Mouse (Mus musculus): ENCODE data around the gene Rnf166. TPM values are rescaled to one million over a fixed set of nuclear protein-coding genes. Genes with fewer than 3 reads are reported as not detected.

Rnf166 gene
- total RNA-seq (2023): 10 to 100 TPM; 40.6 to 41.7 TPM

GRCm38 (mm10) chr8:122475580-122476320 is at the start of gene Rnf166, which contains the start of gene Ctu2:
Rnf166 (minus strand) TSS chr8:122476064.
Ctu2 (plus strand) TSS chr8:122476143.

GRCm38 (mm10) chr8:122460524-122461472 is 15.1 kb downstream of the Rnf166 start, which contains the start of gene Snai3:
Snai3 (minus strand) TSS chr8:122460733.

GRCm38 (mm10) chr8:122443262-122444006 is 32.4 kb downstream of the Rnf166 start, which contains the start of gene Mvd:
Mvd (minus strand) TSS chr8:122443422.

DNA sequence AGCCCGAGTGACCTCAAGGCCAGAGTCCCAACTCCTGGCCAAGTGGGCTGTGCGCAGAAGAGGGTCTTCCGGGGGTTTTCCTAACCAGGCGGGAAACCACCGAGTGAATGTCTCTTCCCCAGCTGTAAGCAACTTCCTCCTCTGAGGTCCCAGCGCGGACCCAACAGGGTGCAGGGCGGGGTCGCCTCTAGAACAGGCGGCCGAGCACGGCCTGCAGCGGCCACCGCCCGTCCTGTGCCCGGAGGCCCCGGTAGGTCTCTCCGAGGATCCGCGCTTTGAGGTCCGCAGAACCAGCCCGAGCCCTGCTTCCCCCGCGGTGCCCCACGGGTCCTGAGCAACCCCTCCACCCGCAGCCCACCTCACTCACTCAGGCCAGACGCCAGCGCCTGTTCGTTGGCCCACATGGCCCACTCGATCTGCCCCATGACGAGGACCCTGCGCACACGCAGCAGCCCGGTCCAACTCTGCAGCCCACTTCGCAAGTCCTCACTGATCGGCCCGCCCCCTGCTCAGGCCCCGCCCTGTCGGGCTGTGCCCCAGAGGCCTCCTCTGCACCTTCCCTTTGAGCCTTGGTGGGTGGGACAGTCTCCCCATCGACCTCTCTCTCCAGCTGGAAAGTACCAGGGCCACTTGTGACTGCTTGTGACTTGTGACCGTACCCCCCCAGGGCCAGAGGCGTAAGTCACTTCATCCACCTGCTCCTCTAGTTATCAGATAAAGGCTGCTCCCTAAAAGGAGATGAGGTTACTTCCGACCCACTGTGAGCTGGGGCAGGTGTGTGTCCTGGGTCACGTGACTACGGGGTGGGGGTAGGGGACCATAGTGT is 43.2 kb downstream of the Rnf166 start, which contains the start of gene Cyba:
Gene Cyba (minus strand): TSS at position 488 of the 826 bp plus-strand sequence.

DNA sequence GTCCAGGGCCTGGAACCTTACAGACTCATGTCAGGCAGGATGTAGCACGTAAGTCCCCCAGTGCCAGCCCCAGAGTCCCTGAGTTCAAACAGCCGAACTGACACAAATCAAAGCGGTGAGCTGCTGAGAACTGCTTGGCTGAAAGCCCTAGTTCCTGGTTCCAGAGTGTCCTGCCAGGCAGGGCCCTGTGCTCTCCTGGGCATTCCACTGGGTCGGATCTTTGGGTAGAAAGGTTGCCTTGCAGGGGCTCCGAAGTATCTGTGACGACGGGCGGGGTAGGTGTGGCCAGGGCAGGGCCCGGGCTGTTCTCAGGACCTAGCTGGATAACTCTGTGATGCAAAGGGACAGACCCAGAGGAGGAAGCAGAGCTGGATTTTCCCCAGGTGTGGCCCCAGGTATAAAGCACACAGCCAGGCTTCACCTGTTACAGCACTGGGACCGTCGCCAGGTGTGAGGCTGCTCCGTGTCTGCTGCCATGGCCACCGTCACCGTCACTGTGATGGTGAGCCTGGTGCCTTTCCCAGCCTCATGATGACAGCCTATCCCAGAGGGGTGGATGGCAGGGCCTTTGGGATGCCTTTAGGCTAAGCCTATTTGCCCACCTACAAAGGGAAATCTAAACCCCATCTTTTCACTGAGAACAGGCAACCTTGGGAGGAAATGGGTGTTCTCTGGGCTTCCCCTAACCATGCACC is 54.3 kb downstream of the Rnf166 start, which contains the start of gene Il17c:
Gene Il17c (plus strand): TSS at position 645 of the 695 bp plus-strand sequence.

Other genes with a start within 250 kb of the Rnf166 start
- gene Zfpm1, start 193.9 kb downstream of the Rnf166 start, total RNA-seq (2023): 10 to 100 TPM; 23.4 to 23.5 TPM
- gene Trhr2, start 115.3 kb downstream of the Rnf166 start, total RNA-seq (2023): not detected
- 100 to 1,000 TPM; 104 to 105 TPM for gene Zc3h18, start 99.5 kb downstream of the Rnf166 start, total RNA-seq (2023)
- gene Il17c, start 54.0 kb downstream of the Rnf166 start, total RNA-seq (2023): 1 to 10 TPM in 1 of 2 experiments, under 1 TPM in 1; 0.81 to 1.4 TPM
- gene Cyba, start 43.1 kb downstream of the Rnf166 start, total RNA-seq (2023): 100 to 1,000 TPM; 297 to 328 TPM
- 1 to 10 TPM; 7.6 to 8.2 TPM for gene Mvd, start 32.6 kb downstream of the Rnf166 start, total RNA-seq (2023)
- 1 to 10 TPM in 1 of 2 experiments, under 1 TPM in 1; 0.87 to 2.5 TPM for gene Snai3, start 15.3 kb downstream of the Rnf166 start, total RNA-seq (2023)
- gene Ctu2, start 79 bp upstream of the Rnf166 start, total RNA-seq (2023): 10 to 100 TPM; 66.0 to 71.3 TPM
- 10 to 100 TPM; 51.2 to 62.3 TPM for gene Piezo1, start 75.3 kb upstream of the Rnf166 start, total RNA-seq (2023)
- 100 to 1,000 TPM; 117 to 146 TPM for gene Cdt1, start 92.0 kb upstream of the Rnf166 start, total RNA-seq (2023)
- 10 to 100 TPM; 77.0 to 79.4 TPM for gene Aprt, start 100.8 kb upstream of the Rnf166 start, total RNA-seq (2023)
- 10 to 100 TPM; 25.3 to 35.9 TPM for gene Galns, start 135.4 kb upstream of the Rnf166 start, total RNA-seq (2023)
- gene Trappc2l, start 135.6 kb upstream of the Rnf166 start, total RNA-seq (2023): 10 to 100 TPM; 48.5 to 58.9 TPM
- gene Pabpn1l, start 146.7 kb upstream of the Rnf166 start, total RNA-seq (2023): under 1 TPM in 1 of 2 experiments, not detected in 1; 0.64 TPM
- 10 to 100 TPM; 55.4 to 70.3 TPM for gene Cbfa2t3, start 223.0 kb upstream of the Rnf166 start, total RNA-seq (2023)